Mouse (Mus musculus): ENCODE results near the gene Taf7l. TPM values are rescaled to one million over a fixed set of nuclear protein-coding genes. Genes with fewer than 3 reads are reported as not detected.

The Taf7l gene
- polyA plus RNA-seq (2012; rRNA removed; ENCODE audit: low replicate concordance), result not detected in 2 replicates

DNA sequence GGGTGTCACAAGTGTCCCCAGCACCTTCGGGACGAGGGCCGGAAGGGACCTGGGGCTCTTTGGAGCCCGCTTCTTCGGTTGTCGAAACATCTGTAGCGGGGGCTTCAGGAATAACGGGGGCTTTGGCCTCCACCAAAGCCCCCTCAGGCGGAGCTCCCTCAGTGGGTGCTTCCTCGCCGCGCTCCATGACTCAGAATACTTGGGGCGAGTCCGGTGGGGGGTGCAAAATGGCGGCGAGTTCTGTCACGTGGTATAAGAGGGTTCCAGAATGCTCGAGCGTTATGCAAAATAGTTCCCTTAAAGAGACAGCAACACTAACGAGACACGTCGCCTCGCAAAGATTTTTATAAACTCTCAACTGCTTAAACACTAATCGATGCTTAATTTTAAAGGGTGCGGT is at the start of gene Taf7l:
TSS of gene Taf7l (minus strand) at position 201 of the 400 bp plus-strand sequence.

Other genes starting within 250 kb of the Taf7l start
- gene Trmt2b, start 199.5 kb downstream of the Taf7l start, polyA plus RNA-seq (2012; rRNA removed; ENCODE audit: low replicate concordance), result 5.6 and 14.2 TPM in 2 replicates
- 0.39 and 0.63 TPM in 2 replicates for gene Tmem35a, start 181.3 kb downstream of the Taf7l start, polyA plus RNA-seq (2012; rRNA removed; ENCODE audit: low replicate concordance)
- gene Cenpi, start 168.4 kb downstream of the Taf7l start, polyA plus RNA-seq (2012; rRNA removed; ENCODE audit: low replicate concordance), result 0.17 and 0.42 TPM in 2 replicates
- 3.5 and 9.2 TPM in 2 replicates for gene Drp2, start 71.9 kb downstream of the Taf7l start, polyA plus RNA-seq (2012; rRNA removed; ENCODE audit: low replicate concordance)
- gene Timm8a1, start 65.4 kb upstream of the Taf7l start, polyA plus RNA-seq (2012; rRNA removed; ENCODE audit: low replicate concordance), result 0.31 and 1.9 TPM in 2 replicates
- gene Btk, start 107.1 kb upstream of the Taf7l start, polyA plus RNA-seq (2012; rRNA removed; ENCODE audit: low replicate concordance), result 3.3 and 5.2 TPM in 2 replicates
- gene Rpl36a, start 109.2 kb upstream of the Taf7l start, polyA plus RNA-seq (2012; rRNA removed; ENCODE audit: low replicate concordance), result 68.5 and 141 TPM in 2 replicates
- 1.5 and 2.5 TPM in 2 replicates for gene Gla, start 124.6 kb upstream of the Taf7l start, polyA plus RNA-seq (2012; rRNA removed; ENCODE audit: low replicate concordance)
- gene Hnrnph2, start 124.7 kb upstream of the Taf7l start, polyA plus RNA-seq (2012; rRNA removed; ENCODE audit: low replicate concordance), result 5.5 and 12.0 TPM in 2 replicates
- gene Armcx4, start 210.0 kb upstream of the Taf7l start, polyA plus RNA-seq (2012; rRNA removed; ENCODE audit: low replicate concordance), result 0.84 and 1.2 TPM in 2 replicates
- gene Armcx1, start 241.5 kb upstream of the Taf7l start, polyA plus RNA-seq (2012; rRNA removed; ENCODE audit: low replicate concordance), result 1.2 and 3.3 TPM in 2 replicates

Data from mammary gland, adult 2 months (tissue).